Mouse (Mus musculus) forebrain, embryonic 13.5 days (tissue): Measurements from ENCODE around the gene Slco6d1. TPM values are rescaled to one million over a fixed set of nuclear protein-coding genes. Genes with fewer than 3 reads are reported as not detected.
"Not testable (repeated sequence)": the region's sequence is repeated elsewhere in the genome, so short reads cannot be mapped to it uniquely, and the experiment has no call there.

Experiments
- ATAC-seq: fragments of 200-750 bp; cut with Nextera tagmentation; 2 replicates; pipeline ENCODE4 v1.8.0; 2017
- H3K27ac ChIP-seq: fragments of 300-500 bp; sonication (generic); 2 replicates; pipeline ENCODE4 v1.5.1; 2015; ENCODE audit warnings: inconsistent platforms, mild to moderate bottlenecking, moderate library complexity
- H3K27me3 ChIP-seq: fragments of 300-500 bp; sonication (generic); 2 replicates; pipeline ENCODE4 v1.6.1; 2015; ENCODE audit warnings: mild to moderate bottlenecking, inconsistent platforms
- H3K36me3 ChIP-seq: fragments of 300-500 bp; sonication (generic); 2 replicates; pipeline ENCODE4 v1.6.1; 2015; ENCODE audit warnings: mild to moderate bottlenecking, inconsistent platforms; ENCODE audit not compliant: poor library complexity, severe bottlenecking
- H3K4me1 ChIP-seq: fragments of 300-500 bp; sonication (generic); 2 replicates; pipeline ENCODE4 v1.6.1; 2015; ENCODE audit warnings: inconsistent platforms
- H3K4me2 ChIP-seq: fragments of 300-500 bp; sonication (generic); 2 replicates; pipeline ENCODE4 v1.6.1; 2015; ENCODE audit warnings: inconsistent platforms, mild to moderate bottlenecking, moderate library complexity
- H3K4me3 ChIP-seq: fragments of 300-500 bp; sonication (generic); 2 replicates; pipeline ENCODE4 v1.5.1; 2015; ENCODE audit warnings: mild to moderate bottlenecking, inconsistent platforms
- H3K9ac ChIP-seq: fragments of 300-500 bp; sonication (generic); 2 replicates; pipeline ENCODE4 v1.6.1; 2015; ENCODE audit warnings: mild to moderate bottlenecking, inconsistent platforms
- H3K9me3 ChIP-seq: fragments of 300-500 bp; sonication (generic); replicated peaks from 2 replicates; pipeline ENCODE4 v1.6.1; 2016; ENCODE audit warnings: inconsistent platforms
- WGBS: fragments of 180-500 bp; shearing (Covaris S2); methylation state at CpG from one replicate; pipeline ENCODE4 v1.1.7; 2015; 5-methylcytosine and 5-hydroxymethylcytosine counted together
- polyA plus RNA-seq: library from polyadenylated mRNA; unstranded; fragments of >200 nt; fragmentation: Nextera tagmentation; extraction: Ambion mirVana; gene quantifications from 2 replicates; pipeline ENCODE4 v1.2.1, GENCODE M21; 2015

Slco6d1 gene
- polyA plus RNA-seq = not detected in 2 replicates

- no peak within 1 kb of the TSS for H3K4me3 ChIP-seq
- H3K4me1 ChIP-seq = no peaks in the 10 kb centered on the region
- H3K9me3 ChIP-seq = no peaks in the 10 kb centered on the region
- no peaks in the 10 kb centered on the region for H3K36me3 ChIP-seq
- WGBS = 88% methylated on average over 10 of the region's 10 CpGs
- H3K27ac ChIP-seq = no peak within 1 kb of the TSS
- no peak for ATAC-seq
- H3K9ac ChIP-seq = no peak within 1 kb of the TSS
- no peak within 1 kb of the TSS for H3K4me2 ChIP-seq
- H3K27me3 ChIP-seq = no peaks in the 10 kb centered on the region
These were observed at the start of gene Slco6d1 for GRCm38 (mm10) chr1:98420824-98421223. TSS of gene Slco6d1 (plus strand) at chr1:98421124.

GRCm38 (mm10) chr1:98392001-98392400, 28.9 kb upstream of the Slco6d1 start:
- no peak overlapping the region for H3K9ac ChIP-seq
- no peak overlapping the region for H3K4me3 ChIP-seq
- H3K4me2 ChIP-seq = no peak overlapping the region
- H3K9me3 ChIP-seq = no peaks in the 10 kb centered on the region
- H3K4me1 ChIP-seq = no peaks in the 10 kb centered on the region
- no peaks in the 10 kb centered on the region for H3K27me3 ChIP-seq
- no peak overlapping the region for H3K27ac ChIP-seq
- no peaks in the 10 kb centered on the region for H3K36me3 ChIP-seq
- no peak for ATAC-seq

GRCm38 (mm10) chr1:98447929-98448328, 27.0 kb downstream of the Slco6d1 start:
- Histone ChIP-seq H3K27me3 (no peaks in the 10 kb centered on the region), H3K4me3 (no peak overlapping the region), H3K4me2 (no peak overlapping the region), H3K27ac (no peak overlapping the region), H3K9me3 (no peaks in the 10 kb centered on the region), H3K36me3 (no peaks in the 10 kb centered on the region), H3K4me1 (no peaks in the 10 kb centered on the region), H3K9ac (no peak overlapping the region)
- ATAC-seq = no peak
- WGBS = 90% methylated on average over 4 of the region's 4 CpGs

GRCm38 (mm10) chr1:98459224-98459623, 38.3 kb downstream of the Slco6d1 start:
- 92% methylated on average over 8 of the region's 8 CpGs for WGBS
- ATAC-seq, H3K9me3 ChIP-seq: not testable (repeated sequence)

GRCm38 (mm10) chr1:98476381-98476780, 55.5 kb downstream of the Slco6d1 start:
- H3K9me3 ChIP-seq, H3K4me1 ChIP-seq, H3K36me3 ChIP-seq, H3K27ac ChIP-seq, H3K9ac ChIP-seq, ATAC-seq, H3K4me2 ChIP-seq, H3K27me3 ChIP-seq, H3K4me3 ChIP-seq: not testable (repeated sequence)
- WGBS = 71% methylated on average over 1 of the region's 1 CpGs

More at GRCm38 (mm10) chr1:98459224-98459623, 38.3 kb downstream of the Slco6d1 start:
- not testable (repeated sequence) for H3K27ac ChIP-seq, H3K27me3 ChIP-seq, H3K4me3 ChIP-seq, H3K4me1 ChIP-seq, H3K4me2 ChIP-seq, H3K9ac ChIP-seq, H3K36me3 ChIP-seq

GRCm38 (mm10) chr1:98479243-98479642, 58.3 kb downstream of the Slco6d1 start:
- H3K4me2 ChIP-seq = no peak overlapping the region
- no peaks in the 10 kb centered on the region for H3K9me3 ChIP-seq
- no peak overlapping the region for H3K9ac ChIP-seq
- no peaks in the 10 kb centered on the region for H3K36me3 ChIP-seq
- ATAC-seq = no peak
- WGBS = 78% methylated on average over 2 of the region's 2 CpGs
- no peaks in the 10 kb centered on the region for H3K27me3 ChIP-seq
- no peak overlapping the region for H3K27ac ChIP-seq
- no peaks in the 10 kb centered on the region for H3K4me1 ChIP-seq
- no peak overlapping the region for H3K4me3 ChIP-seq

- no peak for ATAC-seq
- Histone ChIP-seq H3K4me1 (no peaks in the 10 kb centered on the region), H3K27me3 (no peaks in the 10 kb centered on the region), H3K27ac (no peak overlapping the region), H3K9me3 (no peaks in the 10 kb centered on the region), H3K4me2 (no peak overlapping the region), H3K36me3 (no peaks in the 10 kb centered on the region), H3K9ac (no peak overlapping the region), H3K4me3 (no peak overlapping the region)
- WGBS = 90% methylated on average over 2 of the region's 2 CpGs
These were observed 85.1 kb downstream of the Slco6d1 start for GRCm38 (mm10) chr1:98505982-98506381.

- ATAC-seq = peak; percentile 63; the same call in 1 of the 2 replicates
- no peaks in the 10 kb centered on the region for H3K36me3 ChIP-seq
- no peaks in the 10 kb centered on the region for H3K4me1 ChIP-seq
- WGBS = 80% methylated on average over 2 of the region's 2 CpGs
- no peak overlapping the region for H3K4me3 ChIP-seq
- no peak overlapping the region for H3K9ac ChIP-seq
- H3K9me3 ChIP-seq = no peaks in the 10 kb centered on the region
- H3K4me2 ChIP-seq = no peak overlapping the region
- H3K27me3 ChIP-seq = no peaks in the 10 kb centered on the region
- H3K27ac ChIP-seq = no peak overlapping the region
These were observed 102.1 kb downstream of the Slco6d1 start for GRCm38 (mm10) chr1:98522977-98523376.

GRCm38 (mm10) chr1:98523537-98523936, 102.6 kb downstream of the Slco6d1 start:
- no peak overlapping the region for H3K27ac ChIP-seq
- ATAC-seq = 0 out of 2 replicates have a peak, but pooled peaks have one; percentile 24
- H3K36me3 ChIP-seq = no peaks in the 10 kb centered on the region
- H3K4me2 ChIP-seq = no peak overlapping the region
- no peaks in the 10 kb centered on the region for H3K9me3 ChIP-seq
- H3K27me3 ChIP-seq = no peaks in the 10 kb centered on the region
- H3K4me1 ChIP-seq = no peaks in the 10 kb centered on the region
- H3K9ac ChIP-seq = no peak overlapping the region
- no peak overlapping the region for H3K4me3 ChIP-seq

GRCm38 (mm10) chr1:98528368-98528767, 107.4 kb downstream of the Slco6d1 start:
- H3K27ac ChIP-seq, H3K9me3 ChIP-seq, H3K4me3 ChIP-seq, ATAC-seq, H3K36me3 ChIP-seq, H3K9ac ChIP-seq, H3K4me1 ChIP-seq, H3K27me3 ChIP-seq, H3K4me2 ChIP-seq: not testable (repeated sequence)
- WGBS = 92% methylated on average over 2 of the region's 2 CpGs

GRCm38 (mm10) chr1:98545372-98545771, 124.4 kb downstream of the Slco6d1 start:
- Histone ChIP-seq H3K4me2 (no peak overlapping the region), H3K9me3 (no peaks in the 10 kb centered on the region), H3K27me3 (no peaks in the 10 kb centered on the region), H3K36me3 (no peaks in the 10 kb centered on the region), H3K4me1 (no peaks in the 10 kb centered on the region), H3K9ac (no peak overlapping the region), H3K27ac (no peak overlapping the region), H3K4me3 (no peak overlapping the region)
- WGBS = 74% methylated on average over 2 of the region's 2 CpGs
- no peak for ATAC-seq

- H3K4me2 ChIP-seq = no peak overlapping the region
- no peak for ATAC-seq
- 86% methylated on average over 2 of the region's 2 CpGs for WGBS
These were observed 133.5 kb downstream of the Slco6d1 start for GRCm38 (mm10) chr1:98554388-98554787.

GRCm38 (mm10) chr1:98565701-98566100, 144.8 kb downstream of the Slco6d1 start:
- Histone ChIP-seq H3K36me3 (no peaks in the 10 kb centered on the region), H3K27me3 (no peaks in the 10 kb centered on the region), H3K27ac (no peak overlapping the region), H3K4me3 (no peak overlapping the region), H3K9me3 (no peaks in the 10 kb centered on the region), H3K4me2 (no peak overlapping the region), H3K4me1 (no peaks in the 10 kb centered on the region), H3K9ac (no peak overlapping the region)
- ATAC-seq = peak; percentile 65; the same call in 1 of the 2 replicates

More at GRCm38 (mm10) chr1:98554388-98554787, 133.5 kb downstream of the Slco6d1 start:
- no peak overlapping the region for H3K27ac ChIP-seq
- H3K27me3 ChIP-seq = no peaks in the 10 kb centered on the region
- no peaks in the 10 kb centered on the region for H3K36me3 ChIP-seq
- H3K9ac ChIP-seq = no peak overlapping the region
- H3K4me1 ChIP-seq = no peaks in the 10 kb centered on the region
- no peak overlapping the region for H3K4me3 ChIP-seq
- H3K9me3 ChIP-seq = no peaks in the 10 kb centered on the region
